ENCODE assay signal across 36 mouse cellular contexts in genomic region chr2:69294508-69294907, GRCm38 (mm10). TPM values are rescaled to one million over a fixed set of nuclear protein-coding genes. Genes with fewer than 3 reads are reported as not detected.
"Had no signal": no experiment of that assay in that cellular context is flagged by ENCODE, and none has a peak within 500 bp of the region (broad histone marks: within the 10 kb centered on the region; RNA-seq: fewer than 3 reads in every experiment).

No protein-coding gene starts in this region.

- H3K27me3 ChIP-seq: embryonic facial prominence, embryonic 12.5 days; embryonic facial prominence, embryonic 13.5 days; embryonic facial prominence, embryonic 15.5 days; forebrain, embryonic 12.5 days; forebrain, embryonic 13.5 days; forebrain, embryonic 15.5 days had no signal

- H3K9me3 ChIP-seq: embryonic facial prominence, embryonic 10.5 days; embryonic facial prominence, embryonic 12.5 days; embryonic facial prominence, embryonic 13.5 days; embryonic facial prominence, embryonic 15.5 days; forebrain, embryonic 10.5 days; forebrain, embryonic 12.5 days; forebrain, embryonic 13.5 days; forebrain, embryonic 15.5 days had no signal

- DNase-seq: cerebellum, adult 2 months; cerebellum, adult 8-10 months; cerebellum, adult 9-10 months; cerebellum, adult 9-11 months; cerebellum, postnatal 10 days; cerebellum, postnatal 14 days; cerebellum, postnatal 25 days; cerebellum, postnatal 36 days; embryo, embryonic 11 days; forebrain, postnatal 0 days; gastrocnemius, adult 2 months; gastrocnemius, postnatal 10 days; gastrocnemius, postnatal 14 days; gastrocnemius, postnatal 25 days; gastrocnemius, postnatal 36 days; heart, adult 11 months; heart, adult 18-20 months; heart, adult 2 months had no signal

- H3K36me3 ChIP-seq: embryonic facial prominence, embryonic 10.5 days; embryonic facial prominence, embryonic 12.5 days; embryonic facial prominence, embryonic 13.5 days; embryonic facial prominence, embryonic 15.5 days; forebrain, embryonic 10.5 days; forebrain, embryonic 12.5 days; forebrain, embryonic 15.5 days had no signal

- H3K4me2 ChIP-seq: embryonic facial prominence, embryonic 12.5 days; embryonic facial prominence, embryonic 13.5 days; embryonic facial prominence, embryonic 15.5 days; forebrain, embryonic 12.5 days; forebrain, embryonic 13.5 days; forebrain, embryonic 15.5 days had no signal

- H3K4me3 ChIP-seq: embryonic facial prominence, embryonic 10.5 days; embryonic facial prominence, embryonic 12.5 days; embryonic facial prominence, embryonic 13.5 days; embryonic facial prominence, embryonic 15.5 days; erythroblast, embryonic 14.5 days; forebrain, embryonic 10.5 days; forebrain, embryonic 12.5 days; forebrain, embryonic 13.5 days; forebrain, embryonic 15.5 days; gastrocnemius, adult 2 months; heart, adult 2 months had no signal

- H3K4me1 ChIP-seq: embryonic facial prominence, embryonic 10.5 days; embryonic facial prominence, embryonic 12.5 days; embryonic facial prominence, embryonic 13.5 days; embryonic facial prominence, embryonic 15.5 days; forebrain, embryonic 10.5 days; forebrain, embryonic 12.5 days; forebrain, embryonic 13.5 days; forebrain, embryonic 15.5 days had no signal

- H3K9ac ChIP-seq: embryonic facial prominence, embryonic 12.5 days; embryonic facial prominence, embryonic 13.5 days; embryonic facial prominence, embryonic 15.5 days; forebrain, embryonic 12.5 days; forebrain, embryonic 13.5 days; forebrain, embryonic 15.5 days; forebrain, postnatal 0 days had no signal

- H3K27ac ChIP-seq: embryonic facial prominence, embryonic 10.5 days; embryonic facial prominence, embryonic 12.5 days; embryonic facial prominence, embryonic 13.5 days; embryonic facial prominence, embryonic 15.5 days; forebrain, embryonic 10.5 days; forebrain, embryonic 12.5 days; forebrain, embryonic 13.5 days; forebrain, embryonic 15.5 days; gastrocnemius, adult 2 months; heart, adult 2 months had no signal

- ATAC-seq: forebrain, embryonic 13.5 days; forebrain, embryonic 14.5 days; forebrain, embryonic 15.5 days; forebrain, embryonic 16.5 days; forebrain, postnatal 0 days had no signal

RNA-seq across cellular contexts. Expression of gene Abcb11, which starts 47.9 kb away (rescaled TPM):
- total RNA-seq: common myeloid progenitor, adult 5-6 weeks; gastrocnemius, adult 2 months; gastrocnemius, postnatal 14 days; gastrocnemius, postnatal 25 days; gastrocnemius, postnatal 36 days; granulocyte monocyte progenitor cell, adult 5-6 weeks; heart, adult 18-20 months; heart, adult 2 months had no signal
- polyA plus RNA-seq: cerebellum, adult 2 months; cortical plate, adult 2 months; embryonic facial prominence, embryonic 10.5 days; embryonic facial prominence, embryonic 11.5 days; embryonic facial prominence, embryonic 12.5 days; embryonic facial prominence, embryonic 13.5 days; embryonic facial prominence, embryonic 14.5 days; erythroblast, embryonic 14.5 days; forebrain, embryonic 10.5 days; forebrain, embryonic 11.5 days; forebrain, embryonic 12.5 days; forebrain, embryonic 13.5 days; forebrain, embryonic 15.5 days; gonadal fat pad, adult 2 months; heart, adult 2 months had no signal
